Mouse (Mus musculus) common myeloid progenitor, adult 5-6 weeks (primary cell): ENCODE results near the gene AC153137.1. TPM values are rescaled to one million over a fixed set of nuclear protein-coding genes. Genes with fewer than 3 reads are reported as not detected.

ENCODE experiments used
- total RNA-seq: library from RNA; stranded (forward); fragments of 200-1000, 187-1606 nt; gene quantifications from 2 replicates; pipeline ENCODE4 v1.2.3, GENCODE M21; 2017

AC153137.1 gene
- total RNA-seq, 1 experiment from 2014 or later, result not detected

Other genes starting within 250 kb of the AC153137.1 start
- 113 and 155 TPM in 2 replicates for gene Phf3, start 104.0 kb downstream of the AC153137.1 start, total RNA-seq
- not detected in 2 replicates for gene Lgsn, start 198.4 kb upstream of the AC153137.1 start, total RNA-seq
- not detected in 2 replicates for gene 4931428L18Rik, start 244.7 kb upstream of the AC153137.1 start, total RNA-seq
- not detected in 2 replicates for gene Pih1d3, start 244.9 kb upstream of the AC153137.1 start, total RNA-seq